Mouse (Mus musculus): Measurements from ENCODE around the gene Arg2.

The Arg2 gene

DNA sequence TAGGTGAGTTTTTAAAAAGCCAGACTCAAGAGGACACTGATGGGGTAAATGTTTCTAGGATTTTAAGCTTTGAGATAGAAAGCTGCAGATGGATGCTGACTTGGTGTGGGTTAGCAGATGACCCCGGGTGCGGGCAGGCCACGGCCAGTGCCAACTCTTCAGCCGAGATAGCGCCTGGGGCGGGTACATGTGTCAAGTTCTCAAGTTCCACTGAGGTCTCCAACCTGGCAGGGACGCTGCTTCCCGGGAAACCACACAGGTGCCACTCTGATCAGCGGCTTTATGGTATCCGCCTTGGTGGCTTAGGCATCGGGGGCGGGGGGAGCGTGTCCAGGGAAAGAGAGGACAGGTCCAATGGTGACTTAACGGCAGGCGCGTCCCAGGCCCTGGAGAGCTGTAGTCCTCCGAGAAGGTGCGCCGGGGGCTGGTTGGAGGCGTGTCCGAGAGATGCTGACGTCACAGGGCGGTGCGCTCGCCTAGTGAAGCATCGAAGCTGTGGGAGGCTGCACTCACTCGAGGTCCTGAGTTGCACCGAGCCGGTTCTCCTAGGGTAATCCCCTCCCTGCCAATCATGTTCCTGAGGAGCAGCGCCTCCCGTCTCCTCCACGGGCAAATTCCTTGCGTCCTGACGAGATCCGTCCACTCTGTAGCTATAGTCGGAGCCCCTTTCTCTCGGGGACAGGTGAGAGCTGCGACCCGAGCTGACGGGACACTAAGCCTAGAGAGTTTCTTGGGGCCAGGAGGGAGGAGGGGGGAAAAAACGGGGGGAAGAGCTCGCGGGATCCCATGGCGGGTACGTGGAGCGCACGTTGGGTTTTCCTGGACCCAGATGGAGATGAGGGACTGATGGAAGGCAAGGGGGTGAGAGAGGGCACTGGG is at the start of gene Arg2:
TSS of gene Arg2 (plus strand) at position 479 of the 879 bp plus-strand sequence.
- peak; percentile 59 to 61 for DNase-seq (ENCODE audit: low spot score in 2 of 2)

DNA sequence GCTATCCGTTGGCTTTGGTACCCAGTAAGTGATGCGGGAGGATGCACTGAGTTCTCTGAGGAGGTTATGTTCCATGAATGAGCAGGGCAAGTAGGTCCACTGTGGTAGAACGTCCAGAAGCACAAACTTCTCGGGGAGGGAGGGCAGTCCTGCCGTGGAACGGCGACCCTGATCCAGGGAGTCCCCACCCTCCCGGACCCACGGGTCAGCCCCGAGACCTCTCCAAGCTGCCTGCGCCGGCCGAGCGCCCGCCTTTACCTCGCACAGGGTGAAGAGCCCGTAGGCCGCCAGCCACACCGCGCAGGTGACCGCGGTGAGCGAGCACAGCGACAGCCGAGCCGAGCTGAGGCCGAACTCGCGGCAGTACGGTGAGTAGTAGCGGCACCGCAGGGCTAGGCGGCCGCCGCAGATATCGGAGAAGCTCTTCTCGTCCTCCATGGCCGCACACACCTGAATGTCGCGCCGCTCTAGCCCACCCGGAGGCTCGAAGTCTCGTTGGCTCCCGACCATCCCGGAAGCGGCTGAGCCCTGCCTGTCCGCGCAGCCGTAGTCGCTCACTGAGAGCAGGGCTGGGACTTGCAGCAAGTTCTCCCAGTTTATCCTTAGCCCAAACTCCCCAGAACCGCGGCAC is 41.3 kb upstream of the Arg2 start, which contains the start of gene Pigh:
TSS of gene Pigh (minus strand) at position 470 of the 631 bp plus-strand sequence.
- DNase-seq (ENCODE audit: low spot score in 2 of 2), result peak; percentile 66 to 76

DNA sequence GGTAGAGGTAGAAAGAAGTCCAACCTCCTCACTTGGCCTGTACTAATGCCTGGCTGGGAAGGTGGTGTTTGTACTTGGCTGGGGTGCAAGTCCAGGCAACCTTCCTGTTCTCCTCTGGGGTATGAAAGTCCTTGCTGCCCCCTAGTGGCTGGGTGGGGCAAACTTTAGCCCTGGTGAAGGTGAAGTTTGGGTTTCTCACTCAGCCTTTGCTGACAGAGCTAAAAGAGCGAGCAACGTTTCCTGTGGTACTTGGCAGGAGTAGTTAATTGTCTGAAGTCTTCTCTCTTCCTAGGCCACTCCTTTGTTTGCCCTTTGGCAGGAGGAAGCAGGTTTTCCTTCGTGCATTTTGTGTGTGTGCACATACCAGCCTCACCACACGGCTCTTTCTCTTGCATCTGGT is 38.0 kb upstream of the Arg2 start:
- peak in 1 of 2 experiments; percentile 25 for DNase-seq (ENCODE audit: low spot score in 2 of 2)

DNA sequence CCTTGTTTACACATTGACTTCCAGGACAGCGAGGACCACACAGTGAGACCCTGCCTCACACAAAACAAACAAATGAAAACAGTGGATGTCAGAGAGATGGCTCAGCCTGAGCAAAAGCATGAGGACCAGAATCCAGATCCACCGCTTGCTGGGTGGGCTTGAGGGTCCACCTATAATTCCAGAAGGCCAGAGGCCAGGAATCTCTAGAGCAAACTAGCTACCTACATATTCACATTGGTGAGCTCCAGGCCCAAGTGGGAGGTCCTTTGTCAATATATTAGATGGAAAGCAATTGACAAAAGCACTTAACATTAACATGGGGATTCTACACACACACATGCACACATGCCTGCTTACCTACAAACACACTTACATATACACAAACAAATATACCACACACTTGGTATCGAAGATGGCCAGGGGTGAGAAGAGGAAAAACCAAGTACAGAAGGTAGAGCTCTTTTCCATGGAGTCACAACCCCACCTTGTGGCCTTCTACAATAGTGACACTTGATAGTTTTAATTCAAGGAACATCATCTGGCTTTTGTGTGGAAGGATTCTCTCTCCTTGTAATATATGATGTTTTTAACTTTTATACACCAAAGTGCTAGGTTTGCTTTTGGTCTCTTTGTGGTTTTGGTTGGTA is 33.3 kb upstream of the Arg2 start:
- DNase-seq (ENCODE audit: low spot score in 2 of 2), result peak in 1 of 2 experiments; percentile 8

DNA sequence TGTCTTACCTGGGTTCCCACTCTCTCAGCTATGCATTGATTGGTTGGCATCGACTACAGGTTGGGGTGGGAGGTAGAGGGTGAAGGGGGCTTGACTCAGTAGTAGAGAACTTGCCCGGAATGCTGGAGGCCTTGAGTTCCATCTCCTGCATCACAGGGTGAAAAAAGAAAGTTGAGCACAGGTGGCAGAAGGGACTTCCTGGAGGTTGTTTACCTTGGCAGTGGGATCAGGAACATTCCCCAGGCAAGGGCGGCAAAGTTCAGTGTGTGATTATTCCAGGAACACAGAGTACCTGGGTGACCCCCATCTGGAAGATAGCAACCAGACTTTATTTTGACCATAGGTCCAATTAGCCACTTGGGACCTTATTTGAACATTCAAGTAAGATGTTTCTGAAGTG is 26.8 kb upstream of the Arg2 start:
- DNase-seq (ENCODE audit: low spot score in 2 of 2), result no peak

DNA sequence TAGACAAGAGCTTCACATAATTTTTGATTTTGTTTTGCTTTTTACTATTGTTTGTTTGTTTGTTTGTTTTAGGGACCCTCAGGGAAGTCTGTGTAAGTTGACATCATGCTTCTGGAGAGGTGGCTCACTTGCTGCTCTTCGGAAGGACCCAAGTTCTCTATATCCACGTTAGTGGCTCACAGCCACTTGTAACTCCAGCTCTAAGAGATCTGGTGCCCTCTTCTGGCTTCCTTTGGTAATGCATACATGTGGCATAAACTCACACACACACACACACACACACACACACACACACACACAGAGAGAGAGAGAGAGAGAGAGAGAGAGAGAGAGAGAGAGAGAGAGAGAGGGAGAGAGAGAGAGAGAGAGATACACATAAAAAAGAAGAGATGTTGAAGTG is 26.0 kb upstream of the Arg2 start:
- no peak for DNase-seq (ENCODE audit: low spot score in 2 of 2)

DNA sequence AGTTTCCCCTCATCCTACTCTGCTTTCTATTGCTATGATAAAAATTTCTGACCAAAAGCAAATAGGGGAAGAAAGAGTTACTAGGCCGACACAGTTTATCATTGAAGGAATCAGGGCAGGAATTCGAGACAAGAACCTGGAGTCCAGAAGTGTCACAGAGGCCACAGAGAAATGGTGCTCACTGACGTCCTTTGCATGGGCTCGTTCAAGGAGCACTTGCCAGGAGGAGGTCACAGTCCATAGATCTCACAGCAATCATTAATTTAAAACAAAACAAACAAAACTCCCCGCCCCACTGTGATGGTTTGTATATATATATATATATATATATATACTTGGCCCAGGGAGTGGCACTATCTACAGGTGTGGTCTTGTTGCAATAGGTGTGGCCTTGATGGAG is 25.3 kb upstream of the Arg2 start:
- no peak for DNase-seq (ENCODE audit: low spot score in 2 of 2)

DNA sequence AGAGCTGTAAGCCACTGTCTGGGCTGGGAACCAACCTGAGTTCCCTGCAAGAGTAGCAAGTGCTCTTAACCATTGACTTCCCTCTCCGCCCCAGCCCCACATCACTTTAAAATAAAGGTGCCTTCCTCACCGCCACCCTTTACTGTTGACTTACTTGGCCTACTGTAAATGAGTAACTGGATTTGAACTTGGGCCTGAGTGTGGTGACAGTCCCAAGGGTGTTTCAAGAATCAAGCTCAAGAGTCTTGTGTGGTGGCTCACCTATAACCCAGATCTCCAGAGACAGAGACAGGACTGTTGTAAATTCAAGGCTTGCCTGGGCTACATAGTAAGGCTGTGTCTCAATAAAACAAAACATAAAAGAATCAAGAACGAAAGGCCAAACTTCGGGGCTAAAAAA is 11.6 kb upstream of the Arg2 start:
- DNase-seq (ENCODE audit: low spot score in 2 of 2), result no peak

DNA sequence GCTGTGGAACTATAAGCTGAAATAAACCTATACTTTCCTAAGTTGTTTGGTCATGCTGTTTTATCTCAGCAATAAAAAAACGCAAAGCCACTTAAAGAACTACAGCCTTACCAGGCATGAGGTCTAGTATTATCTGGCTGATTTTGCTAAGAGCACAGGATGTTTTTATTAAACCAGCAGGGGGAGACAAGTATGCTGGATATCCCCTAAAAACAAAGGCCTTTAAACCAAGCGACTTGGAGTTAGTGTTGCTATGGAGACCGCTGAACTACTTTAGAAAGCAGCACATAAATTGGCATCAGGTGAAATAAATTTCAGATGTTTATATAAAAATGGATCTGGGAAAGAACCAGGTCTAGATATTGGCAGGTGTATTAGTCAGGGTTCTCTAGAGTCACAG is 7.8 kb upstream of the Arg2 start:
- DNase-seq (ENCODE audit: low spot score in 2 of 2), result no peak

DNA sequence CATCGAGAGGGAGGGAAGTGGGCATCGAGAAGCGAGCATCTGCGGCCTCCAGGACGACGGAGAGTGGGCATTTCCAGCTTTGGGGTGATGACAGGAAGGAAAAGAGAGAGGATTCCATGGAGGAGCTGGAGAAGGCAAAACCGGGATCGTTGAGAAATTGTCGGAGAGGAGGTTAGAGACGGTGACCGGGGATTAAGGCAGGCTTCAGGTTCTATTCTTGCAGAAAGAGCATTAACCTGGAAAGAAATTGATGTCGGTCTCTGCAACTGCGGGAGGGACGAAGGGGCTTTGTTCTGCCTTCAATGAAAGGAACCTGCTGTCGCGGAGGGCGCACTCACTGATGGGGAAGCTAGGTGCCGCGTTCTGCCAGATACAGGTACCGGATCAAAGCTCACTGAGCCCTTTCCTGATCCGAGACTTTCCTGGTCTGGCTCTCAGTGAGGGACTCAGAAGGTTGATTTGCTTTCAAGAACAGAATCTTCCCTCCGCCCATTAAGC is 650 bp downstream of the Arg2 start:
- peak in 1 of 2 experiments; percentile 5 for DNase-seq (ENCODE audit: low spot score in 2 of 2)

DNA sequence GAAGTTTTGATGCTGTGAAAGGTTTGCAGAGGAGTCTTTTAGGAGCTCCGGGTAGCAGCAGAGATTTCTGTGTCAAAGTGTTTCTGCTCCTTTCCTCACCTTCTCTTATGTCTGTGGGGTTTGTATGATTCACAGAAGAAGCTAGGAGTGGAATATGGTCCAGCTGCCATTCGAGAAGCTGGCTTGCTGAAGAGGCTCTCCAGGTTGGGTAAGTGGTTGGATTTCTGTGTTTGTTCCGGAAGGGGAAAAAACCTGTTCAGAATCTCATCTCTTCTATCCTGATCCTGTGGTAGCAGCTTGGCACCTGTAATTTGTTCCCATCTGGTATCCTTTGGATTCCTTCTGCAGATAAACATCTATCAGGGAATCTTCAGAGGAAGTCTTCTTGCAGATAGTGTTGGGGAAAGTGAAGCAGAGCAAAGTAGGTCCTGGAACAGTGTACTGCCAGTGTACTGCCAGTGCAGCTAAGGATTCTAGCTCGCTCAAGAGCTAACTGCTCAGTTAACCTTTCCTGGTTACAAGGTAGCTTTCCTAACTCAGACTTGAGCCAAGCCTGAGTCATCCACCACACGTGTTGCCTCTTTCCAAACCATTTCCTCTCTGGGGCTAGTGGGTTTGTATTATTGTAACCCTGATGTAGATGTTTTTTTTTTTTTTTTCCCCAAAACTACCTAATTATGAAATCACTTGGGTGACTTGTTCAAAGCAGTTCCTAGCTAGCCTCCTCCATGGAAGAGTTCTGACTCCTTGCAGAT is 1.3 kb downstream of the Arg2 start:
- DNase-seq (ENCODE audit: low spot score in 2 of 2), result no peak

DNA sequence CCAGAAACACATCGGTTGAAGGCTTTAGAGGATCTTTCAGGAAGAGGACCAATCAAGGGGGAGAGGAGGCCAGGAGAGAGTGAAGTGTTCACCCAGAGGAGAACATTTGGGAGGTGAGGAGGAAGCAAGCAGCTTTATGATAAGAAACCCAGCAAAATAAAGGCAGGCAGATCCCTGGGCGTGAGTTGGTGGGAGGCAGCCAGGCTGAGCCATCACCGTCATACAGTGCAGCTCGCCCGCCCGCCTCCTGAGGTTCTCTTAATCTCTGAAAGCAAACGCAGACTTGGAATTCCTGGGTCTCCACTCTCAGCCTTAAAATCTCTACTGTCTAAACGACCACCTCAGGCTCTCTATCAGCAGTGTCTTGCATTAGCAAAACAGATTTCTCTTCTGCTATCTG is 4.1 kb downstream of the Arg2 start:
- DNase-seq (ENCODE audit: low spot score in 2 of 2), result peak in 1 of 2 experiments; percentile 5

DNA sequence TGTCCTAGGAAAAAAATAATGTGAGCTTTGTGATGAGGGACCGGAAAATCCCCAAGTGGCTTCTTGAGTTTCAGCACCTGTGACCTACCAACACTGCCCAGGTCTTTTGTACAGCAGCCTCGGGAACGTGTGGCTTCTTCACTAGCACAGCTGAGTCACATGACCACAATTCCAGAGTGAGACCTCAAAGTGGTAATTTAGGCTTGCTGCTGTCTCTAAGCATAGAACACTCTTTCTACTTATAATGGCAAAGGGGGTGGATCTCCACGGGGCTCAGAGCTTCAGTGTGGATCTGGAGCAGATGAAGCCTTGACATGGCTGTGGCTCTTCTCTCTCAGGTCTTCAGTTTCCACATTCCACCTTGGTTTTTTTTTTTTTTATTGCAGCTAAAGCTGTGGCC is 4.5 kb downstream of the Arg2 start:
- DNase-seq (ENCODE audit: low spot score in 2 of 2), result peak in 1 of 2 experiments; percentile 6

DNA sequence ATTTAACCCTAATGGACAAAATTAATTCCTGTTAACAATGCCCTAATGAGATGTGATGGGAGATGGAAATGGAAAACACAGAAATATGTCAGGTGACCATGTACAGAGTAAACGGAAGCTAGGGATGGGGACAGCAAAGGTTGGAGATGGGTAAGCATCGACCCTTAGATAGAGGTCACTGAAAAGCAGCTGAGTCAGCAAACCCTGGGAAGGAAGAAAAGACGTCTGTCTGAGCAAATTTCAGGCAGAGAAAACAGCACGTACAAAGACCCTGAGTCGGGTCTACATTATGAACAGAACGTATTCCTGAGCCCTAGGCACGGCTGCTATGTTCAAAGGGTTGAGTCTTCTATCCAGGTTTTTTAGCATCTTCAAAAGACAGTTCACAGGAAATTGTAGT is 6.4 kb downstream of the Arg2 start:
- no peak for DNase-seq (ENCODE audit: low spot score in 2 of 2)

DNA sequence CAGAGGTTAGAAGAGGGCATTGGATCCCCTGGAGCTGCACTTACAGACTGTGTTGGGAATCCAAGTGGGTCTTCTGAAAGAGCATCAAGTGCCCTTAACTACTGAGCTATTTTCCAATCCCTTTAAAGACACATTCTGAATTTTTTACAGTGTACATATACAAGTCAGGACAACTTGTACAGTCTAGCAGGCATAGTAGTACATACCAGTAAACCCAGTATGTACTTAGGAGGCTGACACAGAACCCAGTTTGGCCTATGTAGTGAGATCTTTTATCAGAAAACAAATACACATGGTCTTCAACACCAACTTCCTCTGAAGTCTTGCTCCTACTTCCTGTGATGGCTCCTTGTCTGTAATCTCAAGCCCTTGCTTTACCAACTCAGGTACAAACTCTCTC is 8.4 kb downstream of the Arg2 start:
- no peak for DNase-seq (ENCODE audit: low spot score in 2 of 2)

DNA sequence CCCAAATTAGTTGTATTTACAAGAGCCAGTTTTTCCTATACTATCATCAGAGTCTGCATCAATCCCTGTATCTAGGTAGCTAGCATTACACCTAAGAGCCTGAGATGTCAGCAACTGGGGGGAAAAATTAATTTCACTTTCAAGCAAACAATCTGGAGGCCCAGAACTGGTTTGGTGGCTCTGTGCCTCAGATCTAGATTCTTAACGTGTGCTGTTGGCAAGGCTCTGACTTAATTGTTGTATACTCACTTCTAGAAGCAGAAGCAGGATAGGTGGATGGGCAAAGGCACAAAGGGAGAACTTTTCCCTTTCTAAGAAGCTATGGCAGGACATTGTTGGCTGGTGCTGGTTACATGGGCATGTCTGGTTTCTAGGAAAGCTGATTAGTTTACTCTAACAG is 8.8 kb downstream of the Arg2 start:
- no peak for DNase-seq (ENCODE audit: low spot score in 2 of 2)

DNA sequence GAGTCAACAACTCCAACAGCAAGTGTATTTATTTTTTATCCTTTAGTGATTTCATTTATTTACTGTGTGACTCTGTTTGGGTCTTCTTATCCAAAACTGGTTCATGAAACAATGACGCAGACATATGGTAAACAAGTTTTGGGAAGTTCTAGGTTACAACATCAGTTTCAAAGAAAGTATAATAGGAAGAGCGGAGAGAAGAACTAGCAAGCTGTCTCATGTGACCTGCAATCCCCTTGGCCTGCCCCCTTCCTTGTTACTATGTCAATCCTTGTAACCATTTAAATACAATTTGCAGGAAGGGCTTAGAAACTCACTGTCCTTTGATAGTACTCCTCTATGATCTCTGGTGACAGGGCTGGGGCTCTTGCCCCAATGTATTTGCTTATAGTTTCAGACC is 10.2 kb downstream of the Arg2 start:
- DNase-seq (ENCODE audit: low spot score in 2 of 2), result no peak

DNA sequence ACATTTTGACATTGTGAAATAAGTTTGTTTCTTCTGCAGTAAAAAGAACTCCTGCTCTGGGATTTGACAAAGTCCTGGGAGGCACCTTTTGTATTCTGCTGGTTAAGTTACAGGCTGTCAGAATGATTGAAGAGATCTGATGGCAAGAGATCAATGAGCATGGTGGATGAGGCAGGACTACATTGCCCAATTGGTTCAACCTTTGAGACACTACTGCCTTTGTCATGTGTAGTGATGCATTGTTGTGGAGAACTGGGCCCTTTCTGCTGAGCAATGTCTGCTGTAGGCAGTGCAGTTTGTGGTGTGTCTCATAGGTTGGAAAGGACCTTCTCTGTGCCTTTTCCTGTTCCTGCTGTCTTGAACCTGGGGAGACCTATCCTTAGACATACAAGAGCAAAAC is 10.8 kb downstream of the Arg2 start:
- no peak for DNase-seq (ENCODE audit: low spot score in 2 of 2)

DNA sequence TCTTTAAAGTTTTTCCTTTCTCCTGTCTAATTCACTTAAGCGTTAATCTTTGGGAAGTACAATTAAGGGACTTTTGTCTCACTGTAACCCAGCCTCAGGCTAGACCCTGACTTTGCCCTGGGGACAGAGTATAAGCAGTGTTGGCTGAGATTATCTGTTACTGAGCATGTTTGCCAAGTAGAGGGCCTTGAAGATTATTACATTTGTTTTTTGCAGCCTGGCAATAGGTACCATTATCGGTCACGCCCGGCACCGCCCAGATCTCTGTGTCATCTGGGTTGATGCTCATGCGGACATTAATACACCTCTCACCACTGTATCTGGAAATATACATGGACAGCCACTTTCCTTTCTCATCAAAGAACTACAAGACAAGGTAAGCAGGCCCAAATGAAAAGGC is 19.1 kb downstream of the Arg2 start:
- DNase-seq (ENCODE audit: low spot score in 2 of 2), result no peak

DNA sequence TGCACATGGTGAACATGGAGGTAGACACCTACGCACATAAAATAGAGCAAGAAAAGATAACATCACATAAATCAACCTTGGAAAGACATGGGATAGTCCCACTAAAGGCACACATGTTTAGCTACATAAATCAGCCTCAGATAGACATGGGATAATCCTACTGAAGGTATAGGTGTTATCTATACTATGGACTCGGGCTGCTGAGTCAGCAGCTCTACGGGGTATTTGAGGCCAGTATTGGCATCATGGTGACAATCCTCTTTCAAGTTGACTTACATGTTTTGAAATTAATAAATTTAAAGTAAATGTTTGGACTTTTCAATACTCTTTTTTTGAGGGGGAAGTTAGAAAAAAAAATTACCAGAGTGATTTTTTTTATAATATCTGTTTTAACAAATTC is 32.3 kb downstream of the Arg2 start:
- no peak for DNase-seq (ENCODE audit: low spot score in 2 of 2)

DNA sequence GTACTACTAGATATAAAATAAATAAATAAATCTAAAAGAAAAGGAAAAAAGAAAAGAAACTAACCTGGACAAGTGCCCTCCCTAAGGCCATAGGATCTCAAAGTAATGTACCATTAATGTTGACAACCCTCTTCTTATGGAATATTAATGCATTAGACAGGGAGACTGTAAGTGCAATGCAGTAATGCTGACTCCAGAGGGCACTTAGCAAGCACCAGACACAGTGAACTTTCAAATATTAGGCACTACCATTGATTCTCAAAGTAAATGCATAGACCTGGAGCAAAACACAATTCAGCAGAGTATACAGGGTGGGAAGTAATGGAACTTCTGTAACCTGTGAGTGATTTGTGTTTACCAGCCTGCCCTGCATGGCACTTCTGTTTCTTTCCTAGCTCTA is 38.6 kb downstream of the Arg2 start:
- no peak for DNase-seq (ENCODE audit: low spot score in 2 of 2)

DNA sequence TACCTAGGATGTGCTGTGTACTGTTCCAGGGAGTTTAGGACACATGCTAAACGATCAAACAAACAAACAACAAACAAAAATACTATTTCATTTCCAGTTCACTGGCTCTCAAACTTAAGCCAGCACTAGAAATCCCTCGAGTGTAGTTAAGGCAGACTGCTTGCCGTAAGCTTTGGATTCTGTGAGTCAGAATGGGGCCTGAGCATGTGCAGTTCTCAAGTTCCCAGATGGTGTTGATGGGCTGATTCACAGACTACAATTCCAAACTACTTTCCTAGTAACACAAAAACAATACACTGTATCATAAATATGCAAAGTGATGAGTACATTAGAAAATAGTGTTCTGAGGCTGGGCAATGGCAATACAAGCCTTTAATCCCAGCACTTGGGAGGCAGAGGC is 39.8 kb downstream of the Arg2 start:
- DNase-seq (ENCODE audit: low spot score in 2 of 2), result no peak

Measured in frontal cortex, postnatal 14 days (tissue).